Mouse (Mus musculus) mouse trophoblast stem cell (cell line): Measurements from ENCODE around the gene Lrrc32.

Source experiments
- in situ Hi-C, 2 experiments: fragments of 300-500 bp; cut with MseI, MboI; formaldehyde crosslinking; loops; 2 replicates in 1 of 2; 3 replicates in 1 of 2; pipeline ENCODE4 v1.15.1; 2025

The Lrrc32 gene

GRCm38 (mm10) chr7:98487202-98487980 is 1.7 kb upstream of the Lrrc32 start:
- in situ Hi-C loops, result loop anchor here (10.0 kb wide), 3 partner anchors 97 to 207 kb away; no protein-coding TSS in a partner anchor

- in situ Hi-C loops, result loop anchor here (10.0 kb wide), 3 partner anchors 96 to 206 kb away; no protein-coding TSS in a partner anchor
These were observed 519 bp upstream of the Lrrc32 start for GRCm38 (mm10) chr7:98488398-98489130.

GRCm38 (mm10) chr7:98489623-98490084 is 571 bp downstream of the Lrrc32 start:
- in situ Hi-C loops, result loop anchor here (10.0 kb wide), 3 partner anchors 95 to 205 kb away; no protein-coding TSS in a partner anchor

GRCm38 (mm10) chr7:98490328-98490727 is 1.2 kb downstream of the Lrrc32 start:
- in situ Hi-C loops, result no loop called here

- in situ Hi-C loops, result no loop called here
These were observed 1.8 kb downstream of the Lrrc32 start for GRCm38 (mm10) chr7:98490911-98491310.

GRCm38 (mm10) chr7:98491451-98492200 is 2.5 kb downstream of the Lrrc32 start:
- in situ Hi-C loops, result no loop called here

- in situ Hi-C loops, result no loop called here
These were observed 3.2 kb downstream of the Lrrc32 start for GRCm38 (mm10) chr7:98492331-98492730.

- in situ Hi-C loops, result no loop called here
These were observed 4.2 kb downstream of the Lrrc32 start for GRCm38 (mm10) chr7:98493307-98493706.

GRCm38 (mm10) chr7:98493901-98494480 is 4.9 kb downstream of the Lrrc32 start:
- in situ Hi-C loops, result no loop called here

- in situ Hi-C loops, result no loop called here
These were observed 6.5 kb downstream of the Lrrc32 start for GRCm38 (mm10) chr7:98495591-98495990.

- in situ Hi-C loops, result no loop called here
These were observed 8.4 kb downstream of the Lrrc32 start for GRCm38 (mm10) chr7:98497451-98497850.

GRCm38 (mm10) chr7:98498101-98498500 is 9.0 kb downstream of the Lrrc32 start:
- in situ Hi-C loops, result no loop called here

GRCm38 (mm10) chr7:98498656-98499560 is 9.8 kb downstream of the Lrrc32 start:
- in situ Hi-C loops, result no loop called here

GRCm38 (mm10) chr7:98499561-98500292 is 10.6 kb downstream of the Lrrc32 start:
- in situ Hi-C loops, result no loop called here

- in situ Hi-C loops, result no loop called here
These were observed 11.4 kb downstream of the Lrrc32 start for GRCm38 (mm10) chr7:98500470-98500869.

GRCm38 (mm10) chr7:98501078-98501477 is 12.0 kb downstream of the Lrrc32 start:
- in situ Hi-C loops, result no loop called here

- in situ Hi-C loops, result no loop called here
These were observed 13.8 kb downstream of the Lrrc32 start for GRCm38 (mm10) chr7:98502921-98503320.

- in situ Hi-C loops, result no loop called here
These were observed 15.0 kb downstream of the Lrrc32 start for GRCm38 (mm10) chr7:98503951-98504647.

GRCm38 (mm10) chr7:98504726-98505314 is 15.7 kb downstream of the Lrrc32 start:
- in situ Hi-C loops, result no loop called here
